Comparison of ENCODE assay signal across 10 mouse cellular contexts in genomic region chr8:75219877-75220738, GRCm38 (mm10). TPM values are rescaled to one million over a fixed set of nuclear protein-coding genes. Genes with fewer than 3 reads are reported as not detected.
A peak's percentile ranks its signal among the peaks of the same experiment; 100 is the strongest.
DNase-seq lines count a peak whose midpoint lies in the region; ATAC-seq and TF ChIP-seq lines count a peak whose summit lies in the region.
"Had no signal": no experiment of that assay in that cellular context is flagged by ENCODE, and none has a peak within 500 bp of the region (broad histone marks: within the 10 kb centered on the region; RNA-seq: fewer than 3 reads in every experiment).

No protein-coding gene starts in this region.

- H3K4me3 ChIP-seq in liver, adult 2 months (ENCODE audit: insufficient read depth, low read depth, low read length) = no peak overlapping the region
- no peak overlapping the region for H3K4me3 ChIP-seq in liver, embryonic 12.5 days
- H3K4me3 ChIP-seq in hindbrain, embryonic 14.5 days (replicated peaks; ENCODE audit: low read length) = no peak overlapping the region
- H3K4me3 ChIP-seq: liver, embryonic 13.5 days; stomach, embryonic 15.5 days had no signal

- TF ChIP-seq POLR2A in liver, adult 2 months (IDR thresholded peaks at IDR 0.05; ENCODE audit: extremely low read depth, insufficient read depth, low read length) = no peak

- no peak overlapping the region for H3K9ac ChIP-seq in liver, adult 2 months (ENCODE audit: low read depth, low read length)
- H3K9ac ChIP-seq in liver, embryonic 12.5 days = no peak overlapping the region
- H3K9ac ChIP-seq in hindbrain, embryonic 14.5 days = no peak overlapping the region
- H3K9ac ChIP-seq: liver, embryonic 13.5 days; stomach, embryonic 15.5 days had no signal

- H3K27ac ChIP-seq in liver, adult 2 months (replicated peaks; ENCODE audit: insufficient read depth, low read depth, low read length) = no peak overlapping the region
- H3K27ac ChIP-seq in liver, embryonic 12.5 days = no peak overlapping the region
- no peak overlapping the region for H3K27ac ChIP-seq in hindbrain, embryonic 14.5 days
- H3K27ac ChIP-seq: liver, embryonic 13.5 days; stomach, embryonic 15.5 days had no signal

- no peaks in the 10 kb centered on the region for H3K4me1 ChIP-seq in liver, adult 2 months (ENCODE audit: control insufficient read depth, insufficient read depth, low read length)
- no peaks in the 10 kb centered on the region for H3K4me1 ChIP-seq in liver, embryonic 12.5 days
- no peaks in the 10 kb centered on the region for H3K4me1 ChIP-seq in hindbrain, embryonic 14.5 days (replicated peaks; ENCODE audit: control insufficient read depth, insufficient read depth, low read length)
- H3K4me1 ChIP-seq: liver, embryonic 13.5 days had no signal

- no peak overlapping the region for H3K4me2 ChIP-seq in liver, embryonic 12.5 days
- H3K4me2 ChIP-seq in hindbrain, embryonic 14.5 days (replicated peaks) = no peak overlapping the region
- H3K4me2 ChIP-seq: liver, embryonic 13.5 days; stomach, embryonic 15.5 days had no signal

- H3K9me3 ChIP-seq in liver, embryonic 12.5 days (replicated peaks) = no peaks in the 10 kb centered on the region
- H3K9me3 ChIP-seq in hindbrain, embryonic 14.5 days (ENCODE audit: control insufficient read depth, low read length) = no peaks in the 10 kb centered on the region
- H3K9me3 ChIP-seq: liver, embryonic 13.5 days; stomach, embryonic 15.5 days had no signal

- H3K79me2 ChIP-seq in liver, adult 2 months (ENCODE audit: control insufficient read depth, insufficient read depth, low read length) = no peaks in the 10 kb centered on the region

- 0 out of 2 replicates have a peak, but pooled peaks have one; percentile 19 for TF ChIP-seq CTCF in liver, adult 2 months (IDR thresholded peaks at IDR 0.05; ENCODE audit: low read depth, low read length)

- WGBS in liver, adult 2 months = 52% methylated on average over 5 of the region's 5 CpGs
- WGBS in liver, embryonic 12.5 days (ENCODE audit: insufficient replicate concordance) = 46% methylated on average over 5 of the region's 5 CpGs
- WGBS in hindbrain, embryonic 14.5 days = 50% methylated on average over 5 of the region's 5 CpGs

- peak; percentile 20 for DNase-seq in embryo, embryonic 10 days (ENCODE audit: low spot score)
- DNase-seq in embryo, embryonic 9.5 days (ENCODE audit: extremely low spot score) = no peak
- peak; percentile 13 for DNase-seq in liver, adult 2 months (ENCODE audit: extremely low read depth, low read depth, low spot score)
- peak; percentile 39 for DNase-seq in adrenal gland, postnatal 25 days
- DNase-seq in hindbrain, embryonic 14.5 days (ENCODE audit: low spot score) = peak; percentile 58
- peak; percentile 51 for DNase-seq in thymus, postnatal 4 days
- DNase-seq: liver, embryonic 13.5 days had no signal

- H3K27me3 ChIP-seq in liver, adult 2 months (ENCODE audit: control insufficient read depth, insufficient read depth, low read length) = no peaks in the 10 kb centered on the region; the same call in 1 of the 2 replicates
- peaks cover 31% of the 10 kb centered on the region for H3K27me3 ChIP-seq in liver, embryonic 12.5 days (replicated peaks)
- peaks cover 13% of the 10 kb centered on the region for H3K27me3 ChIP-seq in hindbrain, embryonic 14.5 days (ENCODE audit: control insufficient read depth, insufficient read depth, low read length)

- no peak for ATAC-seq in liver, embryonic 12.5 days
- peak; percentile 73 for ATAC-seq in hindbrain, embryonic 14.5 days (ENCODE audit: low FRiP score)
- ATAC-seq in megakaryocyte, adult 5-6 weeks (ENCODE audit: poor library complexity, severe bottlenecking) = no peak

- no peaks in the 10 kb centered on the region for H3K36me3 ChIP-seq in liver, adult 2 months (ENCODE audit: control insufficient read depth, insufficient read depth, low read length)
- no peaks in the 10 kb centered on the region for H3K36me3 ChIP-seq in liver, embryonic 12.5 days
- no peaks in the 10 kb centered on the region for H3K36me3 ChIP-seq in hindbrain, embryonic 14.5 days (replicated peaks; ENCODE audit: control insufficient read depth, insufficient read depth)
- H3K36me3 ChIP-seq: liver, embryonic 13.5 days; stomach, embryonic 15.5 days had no signal

RNA-seq across cellular contexts. Expression of gene Rasd2, which starts 6.4 kb away (rescaled TPM):
- 0.09 TPM in 1 of 2 replicates, not detected in the other for total RNA-seq in liver, adult 2 months (2014; rRNA removed)
- 0.02 and 0.13 TPM in 2 replicates for polyA plus RNA-seq in liver, adult 2 months (2012; rRNA removed)
- 0.07 and 0.10 TPM in 2 replicates for polyA plus RNA-seq in liver, embryonic 12.5 days (2016; fragmentation: Nextera tagmentation; extraction: Ambion mirVana)
- total RNA-seq in adrenal gland, postnatal 25 days (2021) = 2.0 and 3.4 TPM in 2 replicates
- 4.6 TPM in 2 replicates for polyA plus RNA-seq in hindbrain, embryonic 14.5 days (2014; fragmentation: Nextera tagmentation; extraction: Ambion mirVana)
- total RNA-seq in megakaryocyte, adult 5-6 weeks (2015) = 0.18 TPM in 1 of 2 replicates, not detected in the other
- not detected in 2 replicates for total RNA-seq in megakaryocyte, adult 5-6 weeks (2017)
- polyA plus RNA-seq: liver, embryonic 13.5 days had no signal
